Mouse (Mus musculus): ENCODE measurements around the gene Ms4a3.

GRCm38 (mm10) chr19:11611541-11611945 is 29.1 kb downstream of the Ms4a3 start:
- TF ChIP-seq CTCF (IDR thresholded peaks at IDR 0.05; ENCODE audit: control insufficient read depth, insufficient read depth, insufficient read length) (no peak), CEBPB (IDR thresholded peaks at IDR 0.05; ENCODE audit: low read depth) (no peak), MAX (IDR thresholded peaks at IDR 0.05) (no peak)

Data from C2C12 (cell line).